In the genomic region with DNA sequence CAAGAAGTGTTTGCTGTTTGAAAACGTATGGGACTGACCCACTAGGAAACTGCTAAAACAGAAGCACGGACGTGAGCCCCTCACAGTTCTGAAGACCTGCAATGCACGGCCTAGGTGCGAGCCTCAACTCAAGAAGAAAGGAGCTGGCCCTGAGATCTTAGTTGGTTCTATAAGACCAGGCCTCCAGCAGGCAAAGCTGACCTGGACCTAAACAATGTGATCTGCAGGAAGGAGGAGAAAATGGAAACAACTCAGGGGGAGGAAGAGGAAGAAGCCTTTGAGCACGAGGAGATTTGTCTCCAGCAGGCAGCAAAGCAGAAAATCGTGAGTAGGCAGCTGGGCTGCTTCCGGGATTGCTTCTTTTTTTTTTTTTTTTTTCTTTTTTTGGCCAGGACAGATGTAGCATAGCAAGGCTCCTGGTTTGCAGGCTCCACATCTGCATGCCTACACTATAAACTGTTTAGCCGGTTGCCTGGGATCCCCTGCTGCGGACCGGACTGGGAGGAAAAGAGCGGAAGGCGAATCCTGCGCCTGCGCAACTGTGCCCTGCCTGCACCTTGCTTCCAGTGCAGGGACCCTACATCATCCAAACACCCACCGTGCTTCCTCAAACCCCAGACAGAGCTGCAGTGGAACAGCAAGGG, we compare ENCODE assay signal across 9 mouse cellular contexts. TPM values are rescaled to one million over a fixed set of nuclear protein-coding genes. Genes with fewer than 3 reads are reported as not detected.
A peak's percentile ranks its signal among the peaks of the same experiment; 100 is the strongest.
DNase-seq lines count a peak whose midpoint lies in the region; ATAC-seq and TF ChIP-seq lines count a peak whose summit lies in the region.
"Had no signal": no experiment of that assay in that cellular context is flagged by ENCODE, and none has a peak within 500 bp of the region (broad histone marks: within the 10 kb centered on the region; RNA-seq: fewer than 3 reads in every experiment).

No protein-coding gene starts in this region.

- H3K27me3 ChIP-seq in hindbrain, embryonic 14.5 days (ENCODE audit: control insufficient read depth, insufficient read depth, low read length) = no peaks in the 10 kb centered on the region
- no peaks in the 10 kb centered on the region for H3K27me3 ChIP-seq in hindbrain, embryonic 12.5 days
- H3K27me3 ChIP-seq in MEL (ENCODE audit: control insufficient read depth in 1 of 2, insufficient read depth in 2 of 2, low read length in 2 of 2) = no peaks in the 10 kb centered on the region
- H3K27me3 ChIP-seq: neural tube, embryonic 13.5 days had no signal

- H3K79me2 ChIP-seq in MEL (ENCODE audit: control insufficient read depth, insufficient read depth, low read length, poor library complexity) = no peaks in the 10 kb centered on the region

- intact Hi-C loops in heart, postnatal 10 days (cut with DNase I) = no loop called here

- H3K27ac ChIP-seq in hindbrain, embryonic 14.5 days = no peak overlapping the region
- H3K27ac ChIP-seq in hindbrain, embryonic 12.5 days = no peak overlapping the region
- no peak overlapping the region for H3K27ac ChIP-seq in MEL (ENCODE audit: control insufficient read depth, low read depth, low read length)
- H3K27ac ChIP-seq: neural tube, embryonic 13.5 days had no signal

- no peaks in the 10 kb centered on the region for H3K36me3 ChIP-seq in hindbrain, embryonic 14.5 days (replicated peaks; ENCODE audit: control insufficient read depth, insufficient read depth)
- H3K36me3 ChIP-seq in hindbrain, embryonic 12.5 days = no peaks in the 10 kb centered on the region
- H3K36me3 ChIP-seq in MEL (ENCODE audit: control insufficient read depth in 1 of 2, insufficient read depth in 2 of 2, low read length in 2 of 2) = peaks cover 0 to 5% of the 10 kb centered on the region in 2 experiments; a peak in 2 of 4 replicates
- H3K36me3 ChIP-seq: neural tube, embryonic 13.5 days had no signal

- 62% methylated on average over 16 of the region's 16 CpGs for WGBS in hindbrain, embryonic 14.5 days
- 62% methylated on average over 16 of the region's 16 CpGs for WGBS in hindbrain, embryonic 12.5 days

- no peaks in the 10 kb centered on the region for H3K9me3 ChIP-seq in hindbrain, embryonic 14.5 days (ENCODE audit: control insufficient read depth, low read length)
- no peaks in the 10 kb centered on the region for H3K9me3 ChIP-seq in hindbrain, embryonic 12.5 days (replicated peaks)
- H3K9me3 ChIP-seq in MEL (replicated peaks; ENCODE audit: insufficient read depth, low read length) = no peaks in the 10 kb centered on the region
- H3K9me3 ChIP-seq: neural tube, embryonic 13.5 days had no signal

- TF ChIP-seq EP300 in MEL (IDR thresholded peaks at IDR 0.05; ENCODE audit: low read depth in 1 of 2, low read length in 2 of 2) = no peak

- no peak for DNase-seq in hindbrain, embryonic 14.5 days (ENCODE audit: low spot score)
- DNase-seq in MEL (ENCODE audit: low read depth, low spot score) = no peak
- DNase-seq in heart, postnatal 10 days = peak; percentile 35 to 56
- DNase-seq in lung, postnatal 4 days = peak; percentile 52 to 56
- no peak for DNase-seq in embryo, embryonic 9.5 days (ENCODE audit: extremely low spot score)
- no peak for DNase-seq in urinary bladder, postnatal 4 days (ENCODE audit: low spot score in 2 of 2)

- no peak overlapping the region for H3K4me3 ChIP-seq in hindbrain, embryonic 14.5 days (replicated peaks; ENCODE audit: low read length)
- H3K4me3 ChIP-seq in hindbrain, embryonic 12.5 days = no peak overlapping the region
- H3K4me3 ChIP-seq in MEL (ENCODE audit: control insufficient read depth in 1 of 2, insufficient read depth in 1 of 2, low read depth in 2 of 2, low read length in 2 of 2) = no peak overlapping the region
- H3K4me3 ChIP-seq: neural tube, embryonic 13.5 days had no signal

- peak overlapping the region; percentile 7; the same call in 1 of the 2 replicates for H3K4me2 ChIP-seq in hindbrain, embryonic 14.5 days (replicated peaks)
- H3K4me2 ChIP-seq in hindbrain, embryonic 12.5 days (replicated peaks) = no peak overlapping the region
- H3K4me2 ChIP-seq: neural tube, embryonic 13.5 days had no signal

- no peak for TF ChIP-seq RAD21 in MEL (IDR thresholded peaks at IDR 0.05; ENCODE audit: low read depth, low read length)

- no peak for TF ChIP-seq POLR2A in MEL (IDR thresholded peaks at IDR 0.05; ENCODE audit: control insufficient read depth in 1 of 2, insufficient read depth in 1 of 2, low read depth in 1 of 2, low read length in 2 of 2, poor library complexity in 1 of 2)

- ATAC-seq in hindbrain, embryonic 14.5 days (ENCODE audit: low FRiP score) = no peak
- ATAC-seq in hindbrain, embryonic 12.5 days (ENCODE audit: low FRiP score) = no peak
- ATAC-seq in inflammation-experienced regulatory T-cells, adult 6 months = no peak

- TF ChIP-seq CTCF in MEL (IDR thresholded peaks at IDR 0.05 in 2 of 3, conservative IDR thresholded peaks at IDR 0.05 in 1 of 3; ENCODE audit: control insufficient read depth in 1 of 3, insufficient read depth in 1 of 3, low read depth in 2 of 3, low read length in 3 of 3, poor library complexity in 1 of 3, severe bottlenecking in 1 of 3) = no peak

- H3K9ac ChIP-seq in hindbrain, embryonic 14.5 days = no peak overlapping the region
- H3K9ac ChIP-seq in hindbrain, embryonic 12.5 days = no peak overlapping the region
- no peak overlapping the region for H3K9ac ChIP-seq in MEL (ENCODE audit: control insufficient read depth, low read depth, low read length, poor library complexity, severe bottlenecking)
- H3K9ac ChIP-seq: neural tube, embryonic 13.5 days had no signal

- H3K4me1 ChIP-seq in hindbrain, embryonic 14.5 days (replicated peaks; ENCODE audit: control insufficient read depth, insufficient read depth, low read length) = no peaks in the 10 kb centered on the region
- no peaks in the 10 kb centered on the region for H3K4me1 ChIP-seq in hindbrain, embryonic 12.5 days
- peaks cover 0 to 14% of the 10 kb centered on the region in 2 experiments; a peak in 2 of 4 replicates for H3K4me1 ChIP-seq in MEL (ENCODE audit: control insufficient read depth in 1 of 2, insufficient read depth in 2 of 2, low read length in 2 of 2)
- H3K4me1 ChIP-seq: neural tube, embryonic 13.5 days had no signal

TF ChIP-seq in MEL, 35 proteins besides CTCF, POLR2A, EP300 and RAD21:
- TF ChIP-seq ZNF384 (IDR thresholded peaks at IDR 0.05; ENCODE audit: low read depth, low read length) (0 out of 2 replicates have a peak, but pooled peaks have one; percentile 18), KAT2A (conservative IDR thresholded peaks at IDR 0.05; ENCODE audit: low read depth, low read length) (no peak), POLR2AphosphoS5 (IDR thresholded peaks at IDR 0.05; ENCODE audit: borderline replicate concordance, low read depth, low read length) (no peak)

RNA-seq across cellular contexts. Expression of a gene that starts 39.3 kb away (rescaled TPM):
- 56.7 and 56.9 TPM in 2 replicates for polyA plus RNA-seq in hindbrain, embryonic 14.5 days (2014; fragmentation: Nextera tagmentation; extraction: Ambion mirVana)
- polyA plus RNA-seq in hindbrain, embryonic 12.5 days (2016; fragmentation: Nextera tagmentation; extraction: Ambion mirVana) = 13.5 and 16.7 TPM in 2 replicates
- 44.6 and 44.7 TPM in 2 replicates for total RNA-seq in MEL (2012; rRNA removed)
- polyA plus RNA-seq in MEL (2012; ENCODE audit: insufficient read depth in 1 of 2, insufficient read length in 2 of 2, low read depth in 1 of 2, low replicate concordance in 2 of 2, missing spikeins in 1 of 2) = 10 to 100 TPM in 1 of 2 experiments, not detected in 1; 42.3 TPM
- 10 to 100 TPM; 10.7 to 10.9 TPM for total RNA-seq in heart, postnatal 10 days (2021)
- polyA plus RNA-seq in inflammation-experienced regulatory T-cells, adult 6 months (2017; shearing (Covaris generic)) = 100 to 1,000 TPM in 2 of 3 experiments, 10 to 100 TPM in 1; 53.2 to 448 (median 275) TPM

Comparison
In these comparisons a context has a peak if more than half of its experiments do, and no peak if none do; other contexts are left out.
1. DNase-seq: peak in heart, postnatal 10 days (2 of 2) and lung, postnatal 4 days (2 of 2); none in hindbrain, embryonic 14.5 days (single experiment), MEL (single experiment), embryo, embryonic 9.5 days (single experiment) and urinary bladder, postnatal 4 days (0 of 2).